Mouse (Mus musculus): Measurements from ENCODE around the gene Magohb. TPM values are rescaled to one million over a fixed set of nuclear protein-coding genes. Genes with fewer than 3 reads are reported as not detected.

The Magohb gene
- total RNA-seq, 2 experiments from 2014 or later, result 21.9 to 22.7 TPM

GRCm38 (mm10) chr6:131262778-131263177 lies 30.3 kb downstream of the Magohb start:
- intact Hi-C loops (cut with DNase I), result no loop called here
- no peak for DNase-seq

- intact Hi-C loops (cut with DNase I), result no loop called here
- DNase-seq, result no peak
Measured at GRCm38 (mm10) chr6:131262009-131262408, 31.0 kb downstream of the Magohb start.

DNA sequence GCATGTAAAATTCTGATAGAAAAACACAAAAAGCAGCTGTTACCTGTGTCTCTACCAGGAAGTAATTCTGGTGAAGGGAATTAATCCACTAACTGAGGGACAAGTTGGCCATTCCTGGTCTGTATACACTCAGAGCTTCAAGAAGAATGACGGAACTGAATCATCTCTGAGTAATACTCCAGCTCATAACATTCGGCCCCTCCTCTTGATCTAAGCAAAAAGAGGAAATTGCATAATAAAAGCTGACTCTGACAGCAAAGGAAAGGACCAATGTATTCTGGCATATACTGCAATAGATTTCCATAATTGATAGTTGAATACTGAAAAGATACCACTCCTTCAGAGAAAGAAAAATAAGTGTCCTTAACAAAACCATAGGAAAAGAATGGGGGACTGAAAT lies 45.8 kb downstream of the Magohb start, which contains the start of gene Klra2:
Klra2 (minus strand) TSS at position 157 of the 400 bp plus-strand sequence.
- intact Hi-C loops (cut with DNase I), result no loop called here
- DNase-seq, result no peak

- intact Hi-C loops (cut with DNase I), result no loop called here
- DNase-seq, result no peak
Measured at GRCm38 (mm10) chr6:131245081-131245480, 48.0 kb downstream of the Magohb start.

Other genes with a start within 250 kb of the Magohb start
- gene Klra2, start 45.9 kb downstream of the Magohb start, total RNA-seq (2021), result under 1 TPM in 1 of 2 experiments, not detected in 1; 0.32 TPM
- 1 to 10 TPM; 6.6 to 6.7 TPM for gene Styk1, start 60.4 kb upstream of the Magohb start, total RNA-seq (2021)
- 100 to 1,000 TPM; 153 to 174 TPM for gene Ybx3, start 95.2 kb upstream of the Magohb start, total RNA-seq (2021)
- not detected for gene 5430401F13Rik, start 193.2 kb upstream of the Magohb start, total RNA-seq (2021)
- not detected for gene Gm6619, start 193.2 kb upstream of the Magohb start, total RNA-seq (2021)

Data from left cerebral cortex, postnatal 4 days (tissue).